Mouse (Mus musculus): ENCODE results near the gene Lmod3. TPM values are rescaled to one million over a fixed set of nuclear protein-coding genes. Genes with fewer than 3 reads are reported as not detected.

Lmod3 gene
- total RNA-seq, 4 experiments from 2014 or later: 0.27 to 0.33 TPM; not detected in 2

DNA sequence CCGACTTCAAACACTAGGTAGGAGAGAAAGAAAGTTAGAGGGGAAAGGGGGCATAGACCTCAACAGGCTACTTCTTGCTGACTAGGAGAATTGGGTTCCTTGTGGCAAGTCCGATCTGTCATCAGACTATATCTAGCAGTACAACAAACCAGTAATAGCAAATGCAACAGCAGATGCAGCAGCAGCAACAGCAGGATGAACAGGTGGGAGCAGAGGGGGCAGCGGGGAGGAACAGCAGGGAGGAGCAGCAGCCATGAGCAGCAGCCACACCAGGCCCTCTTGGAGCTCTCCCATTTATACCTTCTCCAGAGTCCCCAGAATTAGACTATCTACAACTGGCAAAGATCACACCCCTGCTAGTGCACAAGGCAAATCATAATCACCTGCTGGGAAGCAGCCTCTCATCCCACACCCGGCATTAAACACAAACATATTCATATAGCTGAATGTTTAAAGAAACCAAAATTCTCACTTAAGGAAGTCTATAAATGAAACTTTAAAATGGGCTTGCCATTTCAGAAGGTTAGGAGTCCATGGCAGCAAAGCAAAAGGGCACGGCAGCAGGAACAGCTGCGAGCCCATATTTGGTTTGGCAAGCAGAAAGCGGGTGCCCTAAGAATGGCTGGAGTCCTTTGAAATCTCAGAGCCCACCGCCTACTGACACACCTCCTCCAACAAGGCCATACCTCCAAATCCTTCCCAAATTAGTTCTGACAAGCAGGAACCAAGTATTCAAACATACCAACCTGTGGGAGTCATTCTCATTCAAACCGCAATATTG is 25.3 kb downstream of the Lmod3 start:
- no peak for DNase-seq (ENCODE audit: low spot score in 2 of 2)

DNA sequence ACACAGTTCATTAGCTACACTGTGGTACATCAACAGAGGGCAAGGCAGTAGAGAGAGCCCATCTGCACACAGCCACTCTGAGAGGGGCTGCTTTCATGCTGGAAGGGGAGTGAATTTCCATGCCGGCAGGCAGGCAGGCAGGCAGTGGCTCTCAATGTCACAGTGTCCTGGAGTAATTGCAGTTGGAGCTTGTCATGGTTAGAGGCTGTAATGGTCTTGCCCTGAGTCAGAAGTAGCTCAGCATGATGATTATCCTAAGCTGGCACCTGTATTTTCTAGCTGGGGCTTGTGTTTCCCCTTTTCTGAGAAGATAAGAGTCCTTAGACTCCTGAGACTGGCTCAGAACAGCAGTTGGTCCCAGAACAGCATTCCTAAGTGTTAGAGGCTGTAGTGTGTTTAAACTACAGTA is 26.5 kb downstream of the Lmod3 start:
- DNase-seq (ENCODE audit: low spot score in 2 of 2): no peak

DNA sequence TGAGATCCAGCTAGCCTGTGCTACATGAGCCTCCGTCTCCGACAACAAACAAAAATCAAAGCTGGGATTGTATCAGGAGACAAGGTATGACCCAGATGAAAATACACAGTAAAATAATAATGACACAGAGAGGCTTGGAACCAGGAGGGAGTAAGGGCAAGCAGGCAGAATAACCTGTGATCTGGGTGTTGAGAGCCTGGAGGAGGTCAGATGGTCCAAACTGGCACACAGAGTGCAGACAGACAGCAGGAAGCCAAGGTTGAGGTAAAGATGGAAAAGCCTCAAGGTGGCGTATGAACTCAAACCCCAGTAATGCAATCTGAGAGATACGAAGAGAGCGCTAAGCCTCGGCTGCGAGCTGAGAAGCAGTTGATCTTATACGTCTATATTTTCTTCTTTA is 28.1 kb downstream of the Lmod3 start:
- no peak for DNase-seq (ENCODE audit: low spot score in 2 of 2)

DNA sequence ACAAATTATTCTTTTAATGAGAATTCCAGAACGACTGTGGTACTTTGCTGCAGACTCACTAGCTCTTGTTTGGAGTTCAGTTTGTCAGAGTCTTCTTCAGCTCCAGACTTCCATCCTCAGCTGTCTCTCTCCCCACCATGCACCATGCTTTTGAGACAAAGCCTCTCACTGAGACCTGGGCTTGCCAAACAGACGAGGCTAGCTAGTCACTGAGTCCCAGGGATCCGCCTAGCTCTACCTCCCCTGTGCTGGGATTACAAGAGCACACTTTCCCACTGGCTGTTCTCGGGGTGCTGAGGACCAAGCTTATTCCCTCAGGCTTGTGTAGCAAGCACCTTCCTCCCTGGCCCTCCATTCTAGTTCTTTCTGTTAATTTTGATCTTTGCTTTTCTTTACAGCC is 29.0 kb downstream of the Lmod3 start:
- DNase-seq (ENCODE audit: low spot score in 2 of 2): no peak

DNA sequence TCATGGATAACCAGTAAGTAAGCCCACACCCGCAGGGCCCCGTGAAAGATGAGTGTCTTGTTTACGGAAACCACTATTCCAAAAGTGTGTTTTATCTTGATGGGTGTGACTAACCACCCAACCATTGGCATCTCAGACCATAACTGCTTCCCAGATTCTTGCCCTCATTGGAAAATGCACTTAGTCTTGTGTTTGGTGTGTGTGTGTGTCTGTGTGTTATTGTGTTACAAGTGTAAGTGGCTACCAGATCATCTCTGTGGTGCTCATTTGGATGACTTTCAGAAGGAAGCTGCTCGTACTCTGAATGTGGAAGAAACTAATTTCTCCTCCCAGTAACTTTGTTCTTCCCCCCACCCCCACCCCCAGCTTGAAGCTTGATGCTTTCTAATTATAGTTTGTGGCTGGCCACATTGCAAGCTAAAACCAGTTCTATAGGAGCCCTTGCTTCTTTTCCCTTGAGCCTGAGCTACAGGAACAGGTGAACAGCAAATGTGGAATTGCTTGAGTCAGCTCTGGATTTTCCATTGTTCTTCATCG is 29.6 kb downstream of the Lmod3 start:
- DNase-seq (ENCODE audit: low spot score in 2 of 2): no peak

DNA sequence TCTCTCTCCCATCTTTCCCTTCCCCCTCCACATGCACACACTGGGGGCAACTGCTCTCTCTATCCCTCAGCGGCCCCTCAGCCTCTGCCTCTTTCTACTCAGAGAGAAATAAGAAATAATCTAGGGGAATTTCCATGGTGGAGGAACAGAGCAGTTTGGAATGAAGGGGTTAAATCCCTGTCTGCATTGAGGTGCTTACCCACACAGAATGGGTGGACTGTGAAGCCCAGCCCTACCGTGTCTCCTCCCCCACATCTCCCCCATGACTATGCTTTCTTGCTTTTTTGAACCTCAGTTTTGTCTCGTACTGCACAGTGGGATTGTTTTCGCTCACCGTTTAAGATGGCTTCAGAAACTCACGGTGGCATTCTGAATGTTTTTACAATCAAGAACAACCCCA is 30.2 kb downstream of the Lmod3 start:
- no peak for DNase-seq (ENCODE audit: low spot score in 2 of 2)

DNA sequence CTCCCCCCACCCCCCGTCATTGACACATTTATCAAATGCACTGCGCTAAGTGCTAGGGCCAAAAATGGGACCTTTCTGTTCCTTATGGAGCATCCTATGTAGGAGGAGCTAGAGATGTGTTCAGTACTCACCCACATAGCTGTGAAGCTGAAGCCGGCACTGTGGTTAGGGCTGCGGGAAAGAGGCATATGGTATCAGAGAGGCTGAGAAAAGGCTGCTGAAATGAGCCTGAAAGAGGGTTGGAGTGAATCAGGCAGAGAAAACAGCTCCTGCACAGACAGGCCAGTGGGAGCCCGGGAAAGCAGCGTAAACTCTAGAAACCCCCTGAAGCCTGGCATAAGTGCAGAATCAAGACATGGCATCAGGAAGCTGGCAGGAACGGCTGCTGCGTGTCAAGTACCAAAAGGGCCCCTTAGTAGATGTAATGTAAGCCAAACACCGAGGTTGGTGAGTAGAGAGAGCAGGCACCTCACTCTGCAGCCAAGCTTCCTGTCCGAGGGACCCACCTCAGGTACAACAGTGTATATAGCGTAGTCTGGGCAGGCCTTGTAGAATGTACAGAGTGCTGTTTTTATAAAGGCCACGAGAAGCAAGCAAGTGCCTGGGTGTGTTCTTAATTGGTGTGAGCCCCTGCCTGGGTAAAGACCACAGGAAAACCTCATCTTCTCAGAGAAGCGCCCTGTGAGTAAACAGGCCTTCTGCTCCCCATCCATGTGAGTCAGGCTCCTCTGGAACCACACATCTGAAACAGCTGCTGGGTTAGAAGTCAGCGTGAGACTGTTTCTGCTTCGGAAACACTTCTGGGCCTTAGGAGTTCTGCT is 31.1 kb downstream of the Lmod3 start:
- DNase-seq (ENCODE audit: low spot score in 2 of 2): peak; percentile 57 to 74

DNA sequence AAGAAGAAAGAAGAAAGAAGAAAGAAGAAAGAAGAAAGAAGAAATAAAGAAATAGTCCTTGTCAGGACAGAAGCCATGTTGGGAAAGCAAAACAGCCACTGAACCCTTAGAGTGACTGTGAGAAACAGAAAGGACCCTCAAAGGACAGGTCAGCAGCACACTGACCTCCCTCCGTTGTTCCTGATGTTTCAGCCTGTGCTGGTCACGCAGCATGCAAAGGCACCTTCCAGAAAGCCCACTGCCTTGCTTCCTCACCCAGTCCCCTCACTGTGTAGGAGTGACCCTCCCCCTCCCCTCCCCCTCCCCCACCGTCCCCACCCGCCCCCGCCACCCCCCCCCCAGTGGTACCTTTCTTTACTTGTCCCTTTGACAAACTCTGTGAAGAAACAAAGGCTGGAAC is 31.9 kb downstream of the Lmod3 start:
- DNase-seq (ENCODE audit: low spot score in 2 of 2): no peak

DNA sequence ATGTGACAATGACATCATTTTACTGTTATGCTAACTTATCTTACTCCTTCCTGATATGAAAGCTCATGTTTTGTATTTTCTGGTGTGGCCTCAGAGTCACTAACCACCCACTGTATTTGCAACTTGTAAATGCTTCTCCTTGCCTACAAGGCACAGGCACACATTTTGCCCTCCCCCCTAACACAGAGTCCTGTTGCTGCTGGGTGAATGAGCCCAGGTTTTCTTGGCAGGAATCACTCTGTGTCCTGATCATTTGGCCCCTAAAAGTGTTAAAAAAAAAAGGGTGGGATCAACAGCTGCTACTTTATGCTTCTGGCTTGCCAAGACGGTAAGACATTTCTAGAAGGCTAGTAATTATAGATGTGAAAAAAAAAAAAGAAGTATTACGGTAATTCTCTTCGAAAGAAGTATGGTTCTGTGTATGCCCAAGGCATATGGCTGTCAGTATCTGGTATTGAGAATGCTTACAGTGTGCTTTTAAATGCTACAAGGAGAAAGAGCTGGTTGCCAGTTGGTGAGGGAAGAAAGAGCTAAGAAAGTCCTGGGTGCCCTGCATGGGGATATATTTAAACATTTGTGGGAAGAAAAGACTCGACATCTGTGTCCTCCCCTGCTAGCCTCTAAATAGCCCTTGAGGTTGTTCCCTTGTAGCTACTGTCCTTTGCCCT is 36.3 kb downstream of the Lmod3 start:
- DNase-seq (ENCODE audit: low spot score in 2 of 2): no peak

DNA sequence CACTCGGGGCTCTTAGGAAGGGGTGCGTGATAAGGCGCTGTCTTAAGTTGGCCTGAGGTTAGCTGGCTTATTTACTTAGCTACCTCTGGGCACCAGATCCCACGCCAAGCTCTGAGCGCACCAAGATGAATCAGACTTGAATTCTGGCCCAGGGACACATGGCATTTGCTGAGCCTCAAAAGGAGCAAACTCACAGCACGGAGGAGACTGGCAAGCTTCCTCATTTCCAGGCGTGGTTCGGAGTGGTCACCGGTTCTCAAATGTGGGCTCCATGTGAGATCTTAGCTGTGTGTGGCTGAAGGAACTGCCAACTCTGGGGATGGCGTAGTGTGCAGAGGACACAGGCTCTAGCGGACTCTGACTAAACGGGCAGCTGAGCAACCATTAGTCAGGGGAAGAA is 40.6 kb downstream of the Lmod3 start:
- DNase-seq (ENCODE audit: low spot score in 2 of 2): peak in 1 of 2 experiments; percentile 77

DNA sequence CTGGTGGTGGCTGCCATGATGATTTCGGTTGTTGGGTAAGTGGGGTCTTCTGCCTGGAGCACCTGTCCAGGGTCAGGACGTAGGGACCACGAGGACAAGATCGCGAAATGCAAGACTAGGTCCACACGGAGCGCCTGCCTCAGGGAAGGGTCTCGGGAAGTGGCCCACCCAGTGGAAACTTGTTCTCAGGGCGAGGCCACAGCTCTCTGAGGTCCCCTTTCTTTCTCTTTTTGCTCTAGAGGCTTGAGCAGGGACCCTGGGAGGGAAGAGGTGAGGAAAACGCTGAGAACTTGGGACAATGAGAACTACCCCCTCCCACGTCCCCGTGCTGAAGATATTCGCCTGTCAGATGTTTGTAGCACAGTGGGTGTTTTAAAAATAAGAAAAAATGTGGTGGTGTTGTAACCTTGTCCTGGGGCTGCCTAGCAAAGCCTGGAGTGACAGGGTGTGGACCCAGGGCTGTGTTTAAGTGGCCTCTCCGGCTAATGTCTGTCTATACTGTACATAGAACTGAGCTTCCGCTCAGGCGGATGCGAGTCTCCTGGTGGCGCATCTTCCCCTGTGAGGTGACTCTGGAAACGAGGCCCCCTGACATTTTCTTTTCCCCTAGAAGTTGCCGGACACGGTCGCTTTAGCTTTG is 41.5 kb downstream of the Lmod3 start:
- no peak for DNase-seq (ENCODE audit: low spot score in 2 of 2)

DNA sequence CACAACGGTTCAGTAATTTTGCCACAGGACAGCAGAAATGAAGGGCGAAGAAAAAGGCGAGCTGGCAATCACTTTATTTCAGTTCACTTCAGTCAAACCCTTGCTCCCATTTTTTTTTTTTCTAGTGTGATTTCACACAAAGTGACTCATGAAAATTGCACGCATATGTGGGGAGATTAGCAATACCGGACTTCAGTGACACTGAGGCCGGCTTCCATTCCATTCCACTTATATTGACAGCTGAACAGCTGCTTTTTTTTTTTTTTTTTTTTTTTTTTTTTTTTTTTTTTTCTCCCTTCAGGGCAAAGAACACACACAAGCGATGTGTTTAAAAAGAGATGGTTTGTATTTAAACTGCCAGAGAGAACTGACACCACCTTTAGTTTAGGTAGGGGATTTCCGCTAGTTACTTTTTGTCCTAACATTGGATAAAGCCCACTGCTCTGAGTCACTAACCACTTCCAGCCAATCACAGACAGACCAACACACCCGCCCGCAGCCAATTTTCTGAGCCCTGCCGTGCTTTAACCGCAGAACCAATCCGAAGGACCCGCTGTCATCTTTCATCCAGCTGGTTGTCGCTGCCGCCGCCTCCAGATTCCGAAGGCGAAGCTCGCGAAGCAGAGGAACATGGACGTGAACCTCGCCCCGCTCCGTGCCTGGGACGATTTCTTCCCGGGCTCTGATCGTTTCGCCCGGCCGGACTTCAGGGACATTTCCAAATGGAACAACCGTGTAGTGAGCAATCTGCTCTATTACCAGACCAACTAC is 42.2 kb downstream of the Lmod3 start, which contains the start of gene Arl6ip5:
Gene Arl6ip5 (plus strand): TSS at position 499 of the 771 bp plus-strand sequence.
- DNase-seq (ENCODE audit: low spot score in 2 of 2): peak; percentile 68 to 84

DNA sequence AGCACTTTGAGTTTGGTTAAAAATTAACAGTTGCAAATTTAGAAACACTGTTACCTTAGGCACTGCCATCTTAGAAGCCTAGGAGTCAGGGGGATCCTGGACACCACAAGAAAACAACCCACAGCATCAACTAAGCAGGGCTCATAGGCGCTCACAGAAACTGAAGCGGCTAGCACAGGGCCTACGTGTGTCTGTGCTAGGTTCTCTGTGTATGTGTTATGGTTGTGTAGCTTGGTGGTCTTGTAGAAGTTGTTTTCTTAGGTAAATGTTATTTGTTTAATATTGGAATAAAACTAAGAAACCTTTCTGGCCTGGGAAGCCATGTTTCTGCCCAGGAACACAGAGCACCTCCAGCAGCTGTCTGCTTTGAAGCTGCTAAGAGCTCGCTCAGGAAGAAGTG is 42.8 kb downstream of the Lmod3 start:
- no peak for DNase-seq (ENCODE audit: low spot score in 2 of 2)

DNA sequence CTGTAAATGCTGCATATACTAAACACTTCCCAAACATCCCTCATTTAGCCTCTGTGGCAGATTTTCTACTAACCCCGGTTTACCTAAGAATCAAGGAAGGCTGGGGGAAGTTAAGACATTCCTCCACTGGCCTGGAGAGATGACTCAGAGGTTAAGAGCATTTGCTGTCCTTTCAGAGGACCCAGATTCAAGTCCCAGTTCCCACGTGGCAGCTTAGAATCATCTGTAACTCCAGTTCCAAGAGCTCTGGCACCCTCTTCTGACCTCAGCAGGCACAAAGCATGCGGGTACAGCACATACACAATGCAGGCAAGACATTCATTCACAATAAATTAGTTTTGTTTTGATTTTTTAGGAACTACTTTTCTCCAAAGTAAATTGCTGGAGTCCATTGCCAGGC is 43.4 kb downstream of the Lmod3 start:
- DNase-seq (ENCODE audit: low spot score in 2 of 2): no peak

DNA sequence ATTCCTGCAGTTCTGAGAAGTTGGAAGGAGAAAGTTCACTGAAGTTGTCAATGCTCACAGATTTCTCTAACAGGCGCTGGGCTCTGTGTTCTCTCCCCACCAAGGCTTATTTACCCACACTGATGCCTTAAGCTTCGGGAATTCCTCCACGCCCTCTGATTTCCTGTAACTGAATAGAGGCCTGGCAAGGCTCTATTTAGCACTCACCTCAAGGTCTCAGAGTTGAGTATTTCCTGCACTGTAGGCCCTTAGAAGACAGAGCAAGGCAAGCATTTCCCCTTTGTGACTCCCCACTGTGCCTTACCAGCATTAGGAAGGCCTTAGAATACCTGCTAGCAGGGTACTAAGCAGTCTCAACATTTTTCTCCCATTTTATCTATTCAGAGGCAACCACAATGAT is 44.2 kb downstream of the Lmod3 start:
- DNase-seq (ENCODE audit: low spot score in 2 of 2): no peak

DNA sequence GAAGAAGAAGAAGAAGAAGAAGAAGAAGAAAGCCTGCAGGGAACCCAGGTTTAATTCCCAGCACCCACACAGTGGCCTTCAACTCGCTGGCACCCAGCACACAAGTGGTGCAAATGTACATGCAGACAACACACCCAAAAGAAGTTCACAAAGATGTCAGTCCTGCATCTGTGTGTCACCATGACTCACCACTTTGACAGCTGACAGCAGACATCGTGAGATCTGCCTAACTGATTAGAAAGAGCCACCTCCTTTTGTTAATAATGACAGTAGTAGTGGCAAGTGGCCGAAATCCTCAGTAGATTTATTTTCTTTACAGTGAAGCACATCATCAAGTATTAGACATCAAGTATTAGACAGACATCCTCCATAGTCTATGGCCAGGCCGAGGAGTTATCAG is 45.5 kb downstream of the Lmod3 start:
- DNase-seq (ENCODE audit: low spot score in 2 of 2): no peak

DNA sequence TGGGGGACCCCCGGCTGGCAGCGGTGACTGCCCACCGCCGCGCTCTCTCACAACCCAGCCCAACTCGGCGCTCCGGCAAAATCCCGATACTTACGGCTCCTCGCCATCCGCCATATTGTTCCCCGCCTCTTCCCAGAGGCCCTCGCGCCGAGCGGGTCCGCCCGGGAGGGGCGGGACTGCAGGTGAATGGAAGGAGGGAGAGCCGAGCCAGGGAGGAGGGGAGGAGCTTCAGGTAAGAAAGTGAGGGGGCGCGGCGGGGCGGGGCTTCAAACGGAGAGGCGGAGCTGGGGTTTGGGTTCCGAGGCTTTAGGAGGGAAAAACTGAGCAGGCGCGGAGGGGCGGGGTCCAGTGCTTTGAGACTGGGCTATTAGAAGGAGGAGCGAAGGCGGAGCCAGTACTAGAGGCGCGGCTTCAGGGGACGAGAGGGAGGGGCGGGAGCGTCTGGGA is 47.1 kb downstream of the Lmod3 start, which contains the start of gene Uba3:
Gene Uba3 (minus strand): TSS at position 209 of the 447 bp plus-strand sequence.
- peak; percentile 93 to 98 for DNase-seq (ENCODE audit: low spot score in 2 of 2)

DNA sequence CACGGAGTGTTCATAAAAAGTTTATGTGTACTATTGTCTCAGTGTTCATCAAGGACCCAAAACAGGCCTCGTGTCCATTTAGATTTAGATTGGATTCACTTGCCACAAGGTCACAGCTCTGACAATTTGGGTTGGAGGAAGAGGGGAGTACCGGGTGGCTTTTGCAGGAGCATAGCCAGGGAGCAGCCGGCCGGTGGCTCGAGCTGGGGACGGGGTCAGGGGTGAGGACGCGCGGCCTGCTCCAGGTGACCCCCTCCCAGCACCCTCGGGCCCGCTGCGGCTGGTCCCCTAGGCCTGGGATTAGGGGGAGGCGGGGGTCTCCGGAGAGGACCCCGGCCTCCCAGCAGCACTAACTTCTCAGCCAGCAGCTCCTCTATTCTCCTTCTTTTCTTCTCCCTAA is 47.6 kb downstream of the Lmod3 start:
- no peak for DNase-seq (ENCODE audit: low spot score in 2 of 2)

DNA sequence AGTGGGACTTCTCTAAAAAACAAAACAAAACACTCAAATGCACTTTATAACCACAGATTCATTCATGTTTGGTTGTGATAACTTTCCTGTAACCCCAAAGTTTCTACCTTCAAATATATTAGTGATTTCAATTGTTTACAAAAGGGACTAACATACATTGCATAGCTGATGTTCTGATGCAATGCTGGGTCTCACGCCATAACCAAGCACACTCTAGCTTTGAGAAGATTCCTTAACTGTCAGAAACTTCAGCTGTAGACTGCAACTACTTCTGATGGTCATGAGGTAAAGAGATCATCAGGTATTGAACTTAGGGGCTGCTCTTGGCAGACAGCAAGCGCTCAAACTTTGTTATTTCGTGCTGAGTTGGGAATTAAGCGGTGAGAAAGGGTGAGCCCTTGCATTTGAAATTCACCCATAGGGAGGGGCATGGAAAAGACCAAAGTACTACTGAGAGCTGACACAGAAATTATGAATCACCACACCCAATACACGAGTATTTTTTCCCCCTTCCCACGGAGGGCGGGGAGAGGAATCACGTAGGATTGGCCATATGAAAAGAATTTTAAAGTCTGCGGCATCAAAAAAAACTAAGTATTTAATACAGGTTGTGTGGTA is 48.2 kb downstream of the Lmod3 start:
- no peak for DNase-seq (ENCODE audit: low spot score in 2 of 2)

DNA sequence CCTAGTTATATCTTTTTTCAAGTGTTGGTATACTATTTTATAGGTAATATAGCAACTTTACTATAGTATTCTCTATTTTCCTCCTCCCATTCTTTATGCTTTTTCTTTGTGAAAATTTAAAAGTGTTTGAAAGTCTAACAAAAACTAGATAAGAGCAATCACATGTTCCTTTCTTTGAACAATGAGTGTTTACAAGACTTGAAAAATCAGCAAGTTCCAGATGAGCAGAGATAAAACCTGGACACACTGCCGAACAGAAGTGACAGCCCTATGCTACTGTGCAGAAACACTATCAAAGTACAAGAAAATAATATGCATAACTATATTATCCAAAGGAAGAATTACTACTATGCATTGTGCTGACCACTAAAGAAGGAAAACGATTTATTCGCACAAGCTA is 50.1 kb downstream of the Lmod3 start:
- DNase-seq (ENCODE audit: low spot score in 2 of 2): no peak

Data from left cerebral cortex, adult 8-10 months (tissue).